Mouse (Mus musculus) ES-Bruce4 (cell line): ENCODE measurements around the gene Cenpv.

Experiments
- CTCF ChIP-seq: IDR thresholded peaks from one replicate; pipeline ENCODE4 v1.8.1; 2011; ENCODE audit warnings: low read depth, low read length
- EP300 ChIP-seq: IDR thresholded peaks from 2 replicates; pipeline ENCODE4 v1.6.1; 2011; ENCODE audit warnings: low read depth, low read length; ENCODE audit not compliant: insufficient read depth
- POLR2A ChIP-seq: IDR thresholded peaks from one replicate; pipeline ENCODE4 v1.8.1; 2011; ENCODE audit warnings: low read length; ENCODE audit not compliant: insufficient read depth

DNA sequence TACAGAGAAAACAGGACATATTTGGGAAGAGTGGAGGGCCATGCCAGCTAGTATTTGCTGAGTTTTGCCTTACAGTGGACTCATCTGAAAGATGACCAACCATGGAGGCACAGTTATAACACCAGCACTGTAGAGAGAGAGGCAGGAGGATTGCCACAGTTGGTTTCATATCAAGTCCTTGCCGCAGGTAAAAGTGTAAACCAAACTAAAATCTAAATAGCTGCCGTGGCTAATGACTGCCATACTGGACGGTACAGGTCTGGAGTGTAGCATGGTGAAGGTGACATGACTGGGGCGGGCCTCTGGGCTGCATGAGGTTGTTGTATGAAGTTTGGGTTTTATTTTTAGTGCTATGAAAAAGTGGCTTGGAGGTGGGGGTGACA, 35.6 kb upstream of the Cenpv start:
- TF ChIP-seq CTCF: no peak
- no peak for TF ChIP-seq POLR2A
- TF ChIP-seq EP300: no peak
